In the genomic region with DNA sequence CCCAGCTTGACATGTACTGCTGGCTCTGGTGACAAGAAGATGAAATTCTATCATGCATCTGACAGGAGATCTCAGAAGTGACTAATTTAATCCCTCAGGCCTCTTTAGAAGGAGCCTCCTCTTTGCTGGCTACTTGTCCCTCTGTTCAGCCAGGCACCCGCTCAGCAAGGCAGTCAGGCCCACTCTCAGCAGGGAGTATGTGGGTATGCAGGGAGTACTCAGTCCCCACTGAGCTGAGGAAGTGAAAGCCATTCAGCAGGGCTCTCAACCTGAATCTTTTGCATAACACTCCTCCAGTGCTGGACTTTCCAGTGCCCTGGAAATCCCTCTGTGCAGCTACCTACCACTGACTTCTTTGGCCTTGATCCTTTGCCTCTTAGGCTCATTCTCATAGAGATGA, we compare ENCODE assay signal across 15 mouse cellular contexts.
"Had no signal": no experiment of that assay in that cellular context is flagged by ENCODE, and none has a peak within 500 bp of the region (broad histone marks: within the 10 kb centered on the region; RNA-seq: fewer than 3 reads in every experiment).

No protein-coding gene starts in this region.

- H3K4me2 ChIP-seq: limb, embryonic 15.5 days; liver, embryonic 12.5 days; lung, embryonic 14.5 days; neural tube, embryonic 15.5 days; stomach, embryonic 15.5 days had no signal

- H3K27ac ChIP-seq: limb, embryonic 15.5 days; liver, embryonic 12.5 days; macrophage; neural tube, embryonic 15.5 days; stomach, embryonic 15.5 days had no signal

- DNase-seq: kidney, adult 8-10 months; kidney, postnatal 25 days; layer of hippocampus, postnatal 36 days; lung, embryonic 14.5 days; lung, postnatal 10 days; right cerebral cortex, adult 18-20 months; right cerebral cortex, postnatal 25 days; thymus, adult 2 months; thymus, postnatal 36 days had no signal

- H3K9ac ChIP-seq: limb, embryonic 15.5 days; liver, embryonic 12.5 days; lung, embryonic 14.5 days; neural tube, embryonic 15.5 days; stomach, embryonic 15.5 days had no signal

- H3K9me3 ChIP-seq: limb, embryonic 15.5 days; liver, embryonic 12.5 days; stomach, embryonic 15.5 days had no signal

- H3K4me1 ChIP-seq: limb, embryonic 15.5 days; liver, embryonic 12.5 days; neural tube, embryonic 15.5 days; stomach, embryonic 15.5 days had no signal

- ATAC-seq: intestine, postnatal 0 days; liver, embryonic 12.5 days had no signal

- H3K36me3 ChIP-seq: limb, embryonic 15.5 days; liver, embryonic 12.5 days; neural tube, embryonic 15.5 days; stomach, embryonic 15.5 days had no signal

- H3K4me3 ChIP-seq: limb, embryonic 15.5 days; liver, embryonic 12.5 days; neural tube, embryonic 15.5 days; stomach, embryonic 15.5 days had no signal

- H3K27me3 ChIP-seq: neural tube, embryonic 15.5 days; stomach, embryonic 15.5 days had no signal
